ENCODE assay signal across 27 mouse cellular contexts in the genomic region with DNA sequence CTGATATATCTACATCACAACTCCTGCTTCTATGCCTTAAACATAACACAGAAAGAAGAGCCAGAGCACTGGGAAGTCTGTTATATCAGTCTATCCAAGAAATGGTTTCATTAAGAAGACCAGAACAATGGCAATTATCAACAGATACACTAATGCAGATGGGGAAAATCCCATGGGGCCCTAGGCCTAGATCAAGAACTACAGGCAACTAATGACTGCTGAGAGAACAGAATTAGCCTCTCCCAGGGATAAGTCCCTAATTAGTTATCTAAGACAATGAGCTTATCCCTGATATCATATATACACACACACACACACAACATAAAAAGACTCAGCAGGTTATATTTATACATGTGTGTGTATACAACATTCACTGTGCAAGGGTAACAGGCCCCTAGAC. TPM values are rescaled to one million over a fixed set of nuclear protein-coding genes. Genes with fewer than 3 reads are reported as not detected.
DNase-seq lines count a peak whose midpoint lies in the region; ATAC-seq and TF ChIP-seq lines count a peak whose summit lies in the region.
"Had no signal": no experiment of that assay in that cellular context is flagged by ENCODE, and none has a peak within 500 bp of the region (broad histone marks: within the 10 kb centered on the region; RNA-seq: fewer than 3 reads in every experiment).

No protein-coding gene starts in this region.

- no peak overlapping the region for H3K4me3 ChIP-seq in midbrain, embryonic 14.5 days (replicated peaks; ENCODE audit: low read depth, low read length)
- no peak overlapping the region for H3K4me3 ChIP-seq in midbrain, embryonic 13.5 days (replicated peaks)
- no peak overlapping the region for H3K4me3 ChIP-seq in embryonic facial prominence, embryonic 15.5 days (replicated peaks)
- no peak overlapping the region for H3K4me3 ChIP-seq in hindbrain, postnatal 0 days (ENCODE audit: low read length)
- no peak overlapping the region for H3K4me3 ChIP-seq in lung, adult 2 months (replicated peaks; ENCODE audit: extremely low read depth, low read depth, low read length)
- H3K4me3 ChIP-seq: liver, embryonic 12.5 days; megakaryocyte, embryonic 14.5 days had no signal

- no peak overlapping the region for H3K4me2 ChIP-seq in midbrain, embryonic 14.5 days (ENCODE audit: low read length)
- no peak overlapping the region for H3K4me2 ChIP-seq in midbrain, embryonic 13.5 days (replicated peaks)
- H3K4me2 ChIP-seq in embryonic facial prominence, embryonic 15.5 days (replicated peaks) = no peak overlapping the region
- no peak overlapping the region for H3K4me2 ChIP-seq in hindbrain, postnatal 0 days (ENCODE audit: low read depth, low read length)
- H3K4me2 ChIP-seq: liver, embryonic 12.5 days had no signal

- peak; percentile 20 for DNase-seq in midbrain, embryonic 14.5 days
- peak; percentile 21 for DNase-seq in MN1 (ENCODE audit: low spot score)
- peak; percentile 15 for DNase-seq in hindbrain, postnatal 0 days (ENCODE audit: low spot score)
- DNase-seq in lung, adult 2 months = no peak
- no peak for DNase-seq in thymus, postnatal 10 days (ENCODE audit: low spot score in 2 of 2)
- DNase-seq: adrenal gland, postnatal 36 days; cerebellum, adult 2 months; cerebellum, postnatal 14 days; gastrocnemius, postnatal 14 days; kidney, adult 9 months; kidney, postnatal 10 days; layer of hippocampus, postnatal 36 days; left cerebral cortex, postnatal 4 days; liver, postnatal 0 days; lung, postnatal 4 days; spleen, adult 18-20 months; thymus, postnatal 25 days had no signal

- H3K4me1 ChIP-seq in midbrain, embryonic 14.5 days (ENCODE audit: control insufficient read depth, insufficient read depth, low read length) = no peaks in the 10 kb centered on the region
- no peaks in the 10 kb centered on the region for H3K4me1 ChIP-seq in midbrain, embryonic 13.5 days (replicated peaks)
- no peaks in the 10 kb centered on the region for H3K4me1 ChIP-seq in embryonic facial prominence, embryonic 15.5 days
- H3K4me1 ChIP-seq in hindbrain, postnatal 0 days (ENCODE audit: insufficient read depth, low read length) = no peaks in the 10 kb centered on the region
- no peaks in the 10 kb centered on the region for H3K4me1 ChIP-seq in lung, adult 2 months (ENCODE audit: control insufficient read depth, insufficient read depth, low read length)
- H3K4me1 ChIP-seq: liver, embryonic 12.5 days; megakaryocyte, embryonic 14.5 days had no signal

- no peak for ATAC-seq in midbrain, embryonic 14.5 days (ENCODE audit: low FRiP score, low TSS enrichment)
- ATAC-seq in midbrain, embryonic 13.5 days = no peak
- ATAC-seq in embryonic facial prominence, embryonic 15.5 days (ENCODE audit: insufficient number of reproducible peaks, low FRiP score, low TSS enrichment, low read depth) = peak; percentile 67
- ATAC-seq in hindbrain, postnatal 0 days = no peak
- ATAC-seq: CD4-positive, CD25-positive, alpha-beta regulatory T cell, adult 4 months; forebrain, embryonic 14.5 days; intestine, postnatal 0 days; liver, embryonic 12.5 days; liver, postnatal 0 days; lung, postnatal 0 days had no signal

- H3K27me3 ChIP-seq in midbrain, embryonic 14.5 days (ENCODE audit: control insufficient read depth, insufficient read depth, low read length) = no peaks in the 10 kb centered on the region
- H3K27me3 ChIP-seq in midbrain, embryonic 13.5 days = no peaks in the 10 kb centered on the region
- no peaks in the 10 kb centered on the region for H3K27me3 ChIP-seq in embryonic facial prominence, embryonic 15.5 days
- H3K27me3 ChIP-seq in hindbrain, postnatal 0 days (ENCODE audit: insufficient read depth, low read length) = no peaks in the 10 kb centered on the region
- H3K27me3 ChIP-seq: liver, embryonic 12.5 days; megakaryocyte, embryonic 14.5 days had no signal

- H3K36me3 ChIP-seq in midbrain, embryonic 14.5 days (ENCODE audit: control insufficient read depth, insufficient read depth, low read length) = no peaks in the 10 kb centered on the region
- H3K36me3 ChIP-seq in midbrain, embryonic 13.5 days = no peaks in the 10 kb centered on the region
- no peaks in the 10 kb centered on the region for H3K36me3 ChIP-seq in embryonic facial prominence, embryonic 15.5 days
- H3K36me3 ChIP-seq in hindbrain, postnatal 0 days (ENCODE audit: insufficient read depth, low read length) = no peaks in the 10 kb centered on the region
- H3K36me3 ChIP-seq: liver, embryonic 12.5 days had no signal

- H3K9me3 ChIP-seq in midbrain, embryonic 14.5 days (ENCODE audit: control insufficient read depth, low read length) = no peaks in the 10 kb centered on the region
- no peaks in the 10 kb centered on the region for H3K9me3 ChIP-seq in midbrain, embryonic 13.5 days
- H3K9me3 ChIP-seq in embryonic facial prominence, embryonic 15.5 days (replicated peaks) = no peaks in the 10 kb centered on the region
- H3K9me3 ChIP-seq in hindbrain, postnatal 0 days (ENCODE audit: low read length) = no peaks in the 10 kb centered on the region
- H3K9me3 ChIP-seq: liver, embryonic 12.5 days; megakaryocyte, embryonic 14.5 days had no signal

- H3K27ac ChIP-seq in midbrain, embryonic 14.5 days (replicated peaks; ENCODE audit: low read depth, low read length) = no peak overlapping the region
- H3K27ac ChIP-seq in midbrain, embryonic 13.5 days = no peak overlapping the region
- no peak overlapping the region for H3K27ac ChIP-seq in embryonic facial prominence, embryonic 15.5 days (replicated peaks)
- no peak overlapping the region for H3K27ac ChIP-seq in hindbrain, postnatal 0 days
- H3K27ac ChIP-seq: liver, embryonic 12.5 days had no signal

- no peak for TF ChIP-seq POLR2A in lung, adult 2 months (IDR thresholded peaks at IDR 0.05; ENCODE audit: borderline replicate concordance, extremely low read depth, low read depth, low read length)

- no peak overlapping the region for H3K9ac ChIP-seq in midbrain, embryonic 14.5 days (replicated peaks; ENCODE audit: low read length)
- H3K9ac ChIP-seq in midbrain, embryonic 13.5 days (replicated peaks) = no peak overlapping the region
- H3K9ac ChIP-seq in embryonic facial prominence, embryonic 15.5 days = no peak overlapping the region
- H3K9ac ChIP-seq in hindbrain, postnatal 0 days (replicated peaks; ENCODE audit: low read length) = no peak overlapping the region
- H3K9ac ChIP-seq: liver, embryonic 12.5 days; liver, postnatal 0 days had no signal

- TF ChIP-seq CTCF in hindbrain, postnatal 0 days (IDR thresholded peaks at IDR 0.05; ENCODE audit: low read depth) = no peak
- TF ChIP-seq CTCF in lung, adult 2 months (IDR thresholded peaks at IDR 0.05; ENCODE audit: insufficient read depth, low read length) = no peak

RNA-seq across cellular contexts. Expression of a gene that starts 46.0 kb away (rescaled TPM):
- polyA plus RNA-seq in midbrain, embryonic 14.5 days (2014; fragmentation: Nextera tagmentation; extraction: Ambion mirVana) = 2.2 and 3.1 TPM in 2 replicates
- polyA plus RNA-seq in midbrain, embryonic 13.5 days (2015; fragmentation: Nextera tagmentation; extraction: Ambion mirVana) = 1.4 and 2.5 TPM in 2 replicates
- 4.4 and 4.8 TPM in 2 replicates for polyA plus RNA-seq in embryonic facial prominence, embryonic 15.5 days (2015; fragmentation: Nextera tagmentation; extraction: Ambion mirVana)
- total RNA-seq in hindbrain, postnatal 0 days (2014; rRNA removed) = 8.5 and 9.9 TPM in 2 replicates
- 6.6 and 6.9 TPM in 2 replicates for polyA plus RNA-seq in hindbrain, postnatal 0 days (2015; fragmentation: Nextera tagmentation; extraction: Ambion mirVana)
- polyA plus RNA-seq in lung, adult 2 months (2012; rRNA removed) = 0.06 and 0.09 TPM in 2 replicates
- total RNA-seq: granulocyte monocyte progenitor cell, adult 5-6 weeks had no signal
- polyA plus RNA-seq: CD4-positive, CD25-positive, alpha-beta regulatory T cell, adult 4 months; large intestine, adult 2 months had no signal

Comparison
In these comparisons a context has a peak if more than half of its experiments do, and no peak if none do; other contexts are left out.
1. DNase-seq: peak in midbrain, embryonic 14.5 days (single experiment), MN1 (single experiment) and hindbrain, postnatal 0 days (single experiment); none in lung, adult 2 months (single experiment) and thymus, postnatal 10 days (0 of 2).